Mouse (Mus musculus) yolk sac, embryonic 10.5 days (tissue): Measurements from ENCODE around the gene Drc7.
"Not testable (repeated sequence)": the region's sequence is repeated elsewhere in the genome, so short reads cannot be mapped to it uniquely, and the experiment has no call there.

Experiments used
- DNase-seq: peaks from one replicate; pipeline ENCODE4 v3.0.0-alpha.2; 2017; ENCODE audit warnings: low spot score

Drc7 gene

DNA sequence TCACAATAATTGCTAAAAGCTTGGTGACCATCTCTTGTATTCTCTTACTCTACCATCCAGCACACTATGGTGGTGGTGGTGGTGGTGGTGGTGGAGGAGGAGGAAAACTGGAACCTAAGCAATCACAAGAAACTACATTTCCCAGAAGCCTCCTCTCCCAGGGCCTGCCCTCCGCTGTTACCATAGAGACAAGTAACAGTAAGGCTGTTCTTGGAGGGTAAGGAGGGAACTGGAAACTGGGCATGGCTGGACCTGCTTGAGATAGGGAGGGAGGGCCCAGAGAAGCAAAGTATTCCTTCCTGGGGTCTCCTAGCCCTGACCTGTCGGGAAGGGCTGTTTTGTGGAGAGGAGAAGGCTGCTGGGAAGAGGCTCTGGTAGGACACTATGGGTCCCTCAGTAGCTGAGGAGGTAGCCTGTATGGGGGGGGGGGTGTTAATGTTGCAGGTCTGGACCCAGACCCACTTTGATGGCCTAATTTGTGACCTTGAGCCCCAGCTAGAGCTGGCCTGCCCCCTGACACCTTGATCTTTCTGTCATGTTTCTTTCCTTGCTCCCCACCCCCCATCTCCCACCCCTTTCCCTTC, at the start of gene Drc7:
Drc7 (plus strand) TSS at position 177 of the 584 bp plus-strand sequence.
- DNase-seq = no peak

DNA sequence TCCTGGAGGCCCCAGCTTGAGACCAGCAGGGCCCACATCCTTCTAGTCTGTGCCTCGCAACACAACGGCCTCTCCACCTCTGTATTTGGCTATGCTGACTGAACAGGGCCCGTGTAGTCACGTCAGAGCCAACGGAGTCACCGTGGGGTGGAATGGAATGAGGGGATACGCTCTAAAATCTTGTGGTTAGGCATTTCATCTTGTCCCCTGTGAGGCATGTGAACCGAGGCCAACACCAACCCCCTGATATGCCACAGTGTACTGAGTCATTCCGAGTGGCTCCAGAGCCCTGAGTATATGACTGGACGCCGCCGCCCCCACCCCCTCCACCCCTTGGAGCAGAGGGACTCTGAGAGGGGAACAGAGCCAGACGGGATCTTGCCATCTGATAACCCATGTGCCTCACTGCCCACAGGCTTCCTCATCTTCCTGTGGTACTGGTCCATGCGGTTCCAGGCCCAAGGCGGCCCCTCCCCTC, 42.4 kb upstream of the Drc7 start:
- DNase-seq = no peak

- no peak for DNase-seq
Measured at GRCm38 (mm10) chr8:95015866-95016265, 39.0 kb upstream of the Drc7 start.

- DNase-seq = no peak
Measured at GRCm38 (mm10) chr8:95016684-95017083, 38.2 kb upstream of the Drc7 start.

DNA sequence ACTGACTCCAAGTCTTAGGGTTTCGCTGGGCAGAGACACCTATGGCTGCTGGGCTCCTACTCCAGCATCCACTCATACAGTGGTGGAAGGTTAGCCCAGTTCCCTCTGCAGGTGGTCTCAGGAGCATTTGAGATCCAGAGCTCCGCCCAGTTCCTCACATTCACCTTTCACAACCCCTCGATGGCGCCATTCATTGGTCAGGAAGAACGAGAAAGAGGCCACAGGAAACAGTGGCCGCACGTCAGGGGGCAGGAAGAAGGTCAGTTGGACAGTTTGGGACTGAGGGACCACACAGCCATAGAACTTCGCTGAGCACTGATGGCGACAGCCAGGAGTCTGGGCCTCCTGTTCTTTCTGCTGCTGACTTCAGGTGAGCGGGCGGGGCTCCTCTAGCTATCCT, 37.5 kb upstream of the Drc7 start, which contains the start of gene Adgrg3:
Adgrg3 (plus strand) TSS at position 242 of the 400 bp plus-strand sequence.
- no peak for DNase-seq

- DNase-seq = no peak
Measured at GRCm38 (mm10) chr8:95017969-95018635, 36.8 kb upstream of the Drc7 start.

DNA sequence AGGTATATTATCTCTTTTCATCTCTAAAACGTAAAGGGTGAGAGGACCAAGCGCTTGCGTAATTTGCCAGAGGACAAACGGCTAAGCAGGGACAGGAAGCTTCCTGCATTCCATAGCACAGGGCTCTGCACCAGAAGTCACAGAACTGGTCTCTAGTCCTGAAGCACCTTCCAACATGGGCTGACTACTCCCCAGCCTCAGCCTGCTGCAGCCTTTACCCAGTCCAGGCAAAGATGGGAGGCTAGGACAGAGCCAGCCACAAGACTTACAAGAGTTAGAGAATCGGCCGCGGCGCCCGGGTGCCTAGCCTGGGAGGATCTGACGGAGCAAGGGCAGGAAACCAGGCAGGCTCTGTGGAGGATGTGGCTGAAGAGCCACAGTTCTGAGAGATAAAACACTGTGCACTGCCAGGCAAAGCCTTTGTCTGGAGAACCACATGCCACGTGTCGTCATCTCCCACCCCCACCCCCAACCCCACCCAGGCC, 34.6 kb upstream of the Drc7 start:
- DNase-seq = peak; percentile 41

DNA sequence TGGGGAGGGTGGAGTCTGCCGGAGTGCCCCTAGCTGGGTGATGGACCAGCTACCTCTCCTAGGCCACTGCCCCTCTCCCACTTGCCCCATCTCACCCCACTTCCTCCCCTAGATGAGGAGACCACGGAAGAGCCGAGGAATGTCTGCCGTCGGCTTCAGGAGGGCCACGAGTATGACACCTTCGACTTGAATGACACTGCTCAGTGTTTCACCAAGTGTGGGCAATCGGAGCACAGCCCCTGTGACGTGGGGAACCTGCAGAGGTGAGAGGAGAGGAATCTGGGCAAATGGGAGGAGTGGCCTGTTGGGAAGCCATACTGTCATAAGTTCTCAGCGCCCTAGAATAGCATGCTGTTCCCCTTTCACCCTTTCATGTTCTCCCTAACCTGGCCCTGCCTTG, 34.1 kb upstream of the Drc7 start:
- DNase-seq = no peak

DNA sequence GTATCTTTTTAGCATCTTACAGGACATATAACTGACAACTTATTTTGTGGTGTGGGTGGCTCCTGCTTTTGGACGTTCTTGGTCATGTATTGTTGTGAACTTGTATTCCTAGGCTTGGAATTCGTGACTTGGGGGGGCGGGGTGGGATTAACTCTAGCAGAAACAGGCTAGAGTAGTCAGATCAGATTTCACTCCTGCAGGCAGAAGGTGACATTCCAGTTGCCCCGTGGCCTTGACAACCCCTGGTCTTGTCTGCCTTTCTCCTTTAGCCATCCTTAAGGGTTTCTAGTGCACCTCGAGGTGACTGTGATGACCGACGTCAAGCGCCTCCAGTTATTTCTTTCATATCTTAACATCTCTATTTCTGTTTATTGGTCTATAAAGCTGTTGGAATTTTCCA, 31.7 kb upstream of the Drc7 start:
- DNase-seq = no peak

DNA sequence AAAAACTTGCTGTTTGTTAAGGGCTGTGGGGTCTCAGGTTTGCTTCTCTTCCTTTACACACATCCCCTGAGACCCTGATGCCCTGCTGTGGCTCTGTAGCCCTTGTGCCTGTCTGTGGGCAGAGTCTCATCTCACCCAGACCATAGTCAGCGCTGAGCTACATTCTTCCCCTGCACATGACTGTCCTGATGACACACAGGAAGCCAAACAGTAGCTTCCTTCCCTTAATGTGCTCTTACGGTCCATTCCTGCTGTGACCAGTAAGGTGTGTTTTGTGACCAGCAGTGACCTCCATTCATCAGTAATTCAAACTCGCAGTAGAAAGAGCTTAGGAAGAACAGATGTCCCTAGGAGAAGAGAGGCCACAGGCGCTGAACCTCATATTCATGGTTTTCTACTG, 30.5 kb upstream of the Drc7 start:
- no peak for DNase-seq

DNA sequence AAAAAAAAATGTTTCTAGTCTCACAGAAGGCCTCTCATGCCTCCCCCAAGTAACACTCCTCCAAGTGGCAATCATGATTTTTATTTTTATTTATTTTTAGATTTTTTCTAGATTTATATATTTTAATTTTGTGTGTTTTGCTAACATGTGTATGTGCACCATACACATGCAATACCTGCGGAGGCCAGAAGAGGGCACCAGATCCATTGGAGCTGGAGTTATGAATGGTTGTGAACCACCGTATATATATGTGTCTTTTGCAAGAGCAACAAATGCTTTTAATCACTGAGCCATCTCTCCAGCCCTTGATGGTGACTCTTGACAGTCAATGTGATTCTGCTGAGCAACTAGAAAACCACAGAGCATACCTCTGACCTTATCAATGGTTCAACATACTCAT, 29.5 kb upstream of the Drc7 start:
- peak; percentile 33 for DNase-seq

- not testable (repeated sequence) for DNase-seq
Measured at GRCm38 (mm10) chr8:95028391-95028790, 26.5 kb upstream of the Drc7 start.

DNA sequence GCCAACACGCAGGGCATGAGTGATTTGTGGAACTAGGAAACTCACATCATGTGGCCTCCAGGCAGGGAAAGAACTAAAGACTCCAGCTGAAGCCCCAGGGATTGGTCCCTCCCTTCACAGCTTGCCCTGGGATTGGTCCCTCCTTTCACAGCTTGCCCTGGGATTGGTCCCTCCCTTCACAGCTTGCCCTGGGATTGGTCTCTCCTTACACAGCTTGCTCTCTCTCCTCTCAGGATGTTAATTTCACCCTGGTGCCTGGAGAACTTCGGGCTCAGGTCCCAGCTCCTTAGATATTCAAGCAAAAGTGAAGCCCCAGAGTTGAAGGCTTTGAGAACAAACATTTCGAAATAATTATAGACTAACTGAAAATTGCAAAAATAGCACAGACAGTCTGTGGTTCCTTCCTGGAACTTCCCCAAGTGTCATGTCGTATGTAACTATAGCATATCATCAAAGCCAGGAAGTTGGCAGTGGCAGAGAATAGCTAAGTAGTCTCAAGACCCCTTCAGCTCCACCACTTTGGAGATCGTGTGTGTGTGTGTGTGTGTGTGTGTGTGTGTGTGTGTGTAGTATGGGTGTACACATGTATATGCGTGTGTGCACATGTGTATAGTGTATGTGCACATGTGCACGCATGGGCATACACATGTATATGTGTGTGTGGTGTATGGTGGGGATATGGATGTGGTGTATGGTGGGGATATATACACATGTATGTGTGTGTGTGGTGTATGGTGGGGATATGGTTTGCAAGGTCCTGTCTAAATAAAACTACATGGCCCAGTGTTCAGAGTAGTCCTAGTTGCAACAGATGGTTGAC, 17.6 kb upstream of the Drc7 start:
- no peak for DNase-seq

GRCm38 (mm10) chr8:95041883-95042784, 12.8 kb upstream of the Drc7 start:
- peak; percentile 86 for DNase-seq

DNA sequence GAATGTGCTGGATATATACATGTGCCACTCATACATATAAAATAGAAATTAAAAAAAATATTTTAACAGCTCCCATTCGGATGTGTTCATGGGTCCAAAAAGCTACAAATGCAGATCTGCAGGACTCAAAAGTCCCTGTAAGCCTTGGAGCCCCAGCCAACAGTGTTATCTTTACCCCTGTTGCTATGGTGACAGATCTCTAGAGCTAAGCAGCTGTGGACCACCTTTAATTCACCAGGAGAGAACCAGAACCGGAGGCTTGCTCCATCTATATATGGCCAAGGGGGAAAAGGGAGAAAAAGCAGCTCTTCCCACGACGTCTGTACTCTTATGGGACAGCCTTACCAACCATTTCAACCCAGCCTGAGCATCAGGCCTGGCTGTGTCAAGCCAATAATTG, 10.1 kb upstream of the Drc7 start:
- no peak for DNase-seq

- DNase-seq = no peak
Measured at GRCm38 (mm10) chr8:95046982-95047381, 7.9 kb upstream of the Drc7 start.

GRCm38 (mm10) chr8:95047884-95048680, 6.8 kb upstream of the Drc7 start:
- no peak for DNase-seq

- DNase-seq = no peak
Measured at GRCm38 (mm10) chr8:95049636-95050035, 5.3 kb upstream of the Drc7 start.

DNA sequence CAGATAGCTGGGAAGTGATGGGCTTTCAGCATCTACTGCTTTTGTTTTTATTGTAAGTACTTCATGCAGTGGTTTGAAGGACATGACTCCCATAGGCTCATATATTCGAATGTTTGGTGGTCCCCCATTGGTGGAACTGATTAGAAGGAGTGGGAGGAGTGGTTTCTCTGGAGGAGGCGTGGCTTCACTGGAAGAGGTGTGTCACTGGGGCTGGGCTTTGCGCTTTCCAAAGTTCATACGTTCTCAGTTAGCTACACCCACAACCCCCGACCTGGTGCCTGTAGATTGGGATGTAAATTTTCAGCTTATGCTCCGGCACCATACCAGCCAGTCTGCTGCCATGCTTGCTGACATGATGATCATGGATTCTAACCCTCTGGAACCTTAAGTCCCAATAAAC, 465 bp upstream of the Drc7 start:
- no peak for DNase-seq

DNA sequence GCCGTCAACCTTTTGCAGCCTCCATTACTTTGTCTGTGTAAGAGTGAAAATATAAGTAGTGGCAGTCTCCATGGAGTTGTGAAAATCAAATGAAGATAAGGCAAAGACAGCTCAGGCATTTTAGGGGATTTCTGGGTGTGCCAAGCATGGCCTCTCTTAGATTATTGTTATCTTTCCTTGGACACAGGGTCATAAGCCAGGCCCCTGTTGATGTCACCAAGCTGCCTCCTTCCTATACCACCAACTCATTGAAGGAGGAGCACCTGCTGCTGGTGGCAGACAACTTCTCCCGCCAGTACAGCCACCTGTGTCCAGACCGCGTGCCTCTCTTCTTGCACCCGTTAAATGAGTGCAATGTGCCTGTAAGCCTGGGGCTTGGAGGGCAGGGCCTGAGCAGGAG, 1.5 kb downstream of the Drc7 start:
- no peak for DNase-seq

GRCm38 (mm10) chr8:95058661-95059060, 3.8 kb downstream of the Drc7 start:
- DNase-seq = no peak
